Mouse (Mus musculus): ENCODE data around the gene Btd.

DNA sequence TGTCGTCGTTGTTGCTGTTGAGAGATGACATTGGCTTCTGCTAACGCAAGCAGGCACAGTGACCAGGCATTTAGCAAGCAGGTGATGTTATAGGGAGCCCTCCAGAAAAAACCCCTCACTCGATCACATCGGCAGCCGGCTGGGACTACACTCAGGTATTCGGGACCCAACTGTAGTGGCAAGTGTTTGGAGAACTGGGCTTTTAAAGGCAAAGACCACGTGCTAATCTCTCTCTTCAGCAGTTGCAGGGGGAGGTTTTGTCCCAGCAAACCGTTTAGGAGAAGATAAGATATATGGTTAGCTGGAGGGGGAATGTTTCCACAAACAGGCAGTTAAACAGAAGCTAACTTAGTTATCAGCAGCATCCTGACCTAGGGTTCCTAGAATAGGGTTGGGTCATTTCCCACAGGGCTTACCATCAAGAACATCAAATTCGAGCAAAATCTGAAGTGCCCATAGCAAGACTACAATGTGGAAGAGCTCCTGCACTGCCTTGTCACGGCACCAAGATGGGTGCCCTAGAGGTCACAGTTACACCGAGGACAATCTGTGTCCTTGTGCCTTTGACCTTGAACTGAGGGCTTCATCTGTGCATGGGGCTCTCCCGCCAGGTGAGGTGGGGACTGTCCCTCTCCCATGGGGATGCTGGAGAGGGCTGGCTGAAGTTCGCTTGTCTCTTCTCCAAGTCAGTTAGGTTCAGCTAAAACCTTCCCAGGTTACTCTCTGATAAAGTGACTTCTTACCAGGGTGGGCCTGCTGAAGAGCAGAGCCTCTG is 12.5 kb downstream of the Btd start:
- TF ChIP-seq GATA1 (IDR thresholded peaks at IDR 0.05; ENCODE audit: borderline replicate concordance, low read length) (no peak), FLI1 (IDR thresholded peaks at IDR 0.05; ENCODE audit: low read length) (no peak)
